Mouse (Mus musculus) hindbrain, embryonic 13.5 days (tissue): ENCODE results near the gene Acacb. TPM values are rescaled to one million over a fixed set of nuclear protein-coding genes. Genes with fewer than 3 reads are reported as not detected.

Experiments
- ATAC-seq: fragments of 200-750 bp; cut with Nextera tagmentation; 2 replicates; pipeline ENCODE4 v1.8.0; 2017; ENCODE audit warnings: moderate TSS enrichment; ENCODE audit not compliant: low FRiP score
- H3K27ac ChIP-seq: fragments of 300-500 bp; sonication (generic); 2 replicates; pipeline ENCODE4 v1.5.1; 2015; ENCODE audit warnings: inconsistent platforms, mild to moderate bottlenecking, moderate library complexity
- H3K27me3 ChIP-seq: fragments of 300-500 bp; sonication (generic); 2 replicates; pipeline ENCODE4 v1.6.1; 2015; ENCODE audit warnings: mild to moderate bottlenecking, inconsistent platforms
- H3K36me3 ChIP-seq: fragments of 300-500 bp; sonication (generic); 2 replicates; pipeline ENCODE4 v1.6.1; 2015; ENCODE audit warnings: mild to moderate bottlenecking, inconsistent platforms
- H3K4me1 ChIP-seq: fragments of 300-500 bp; sonication (generic); replicated peaks from 2 replicates; pipeline ENCODE4 v1.6.1; 2015; ENCODE audit warnings: inconsistent platforms
- H3K4me2 ChIP-seq: fragments of 300-500 bp; sonication (generic); 2 replicates; pipeline ENCODE4 v1.6.1; 2015; ENCODE audit warnings: inconsistent platforms, mild to moderate bottlenecking, moderate library complexity
- H3K4me3 ChIP-seq: fragments of 300-500 bp; sonication (generic); 2 replicates; pipeline ENCODE4 v1.5.1; 2015; ENCODE audit warnings: mild to moderate bottlenecking, inconsistent platforms
- H3K9ac ChIP-seq: fragments of 300-500 bp; sonication (generic); 2 replicates; pipeline ENCODE4 v1.6.1; 2015; ENCODE audit warnings: mild to moderate bottlenecking, inconsistent platforms
- H3K9me3 ChIP-seq: fragments of 300-500 bp; sonication (generic); 2 replicates; pipeline ENCODE4 v1.6.1; 2016; ENCODE audit warnings: inconsistent platforms
- WGBS: fragments of 180-500 bp; shearing (Covaris S2); methylation state at CpG from one replicate; pipeline ENCODE4 v1.1.7; 2015; 5-methylcytosine and 5-hydroxymethylcytosine counted together
- polyA plus RNA-seq: library from polyadenylated mRNA; unstranded; fragments of >200 nt; fragmentation: Nextera tagmentation; extraction: Ambion mirVana; gene quantifications from 2 replicates; pipeline ENCODE4 v1.2.1, GENCODE M21; 2015

Gene Acacb
- polyA plus RNA-seq, 1 experiment from 2014 or later: 1.9 TPM

GRCm38 (mm10) chr5:114299883-114300610 lies 153.7 kb downstream of the Acacb start:
- 43% methylated on average over 24 of the region's 24 CpGs for WGBS
- Histone ChIP-seq H3K4me1 (peaks cover 40% of the 10 kb centered on the region), H3K36me3 (no peaks in the 10 kb centered on the region), H3K4me3 (no peak overlapping the region), H3K4me2 (no peak overlapping the region), H3K9ac (no peak overlapping the region), H3K27me3 (peaks cover 77% of the 10 kb centered on the region), H3K27ac (no peak overlapping the region), H3K9me3 (no peaks in the 10 kb centered on the region)
- no peak for ATAC-seq

Other genes starting within 250 kb of the Acacb start
- gene Coro1c, start 237.8 kb upstream of the Acacb start, polyA plus RNA-seq: 176 and 190 TPM in 2 replicates
- 15.0 and 18.7 TPM in 2 replicates for gene Ssh1, start 152.6 kb upstream of the Acacb start, polyA plus RNA-seq
- not detected in 2 replicates for gene Dao, start 142.8 kb upstream of the Acacb start, polyA plus RNA-seq
- gene Usp30, start 81.1 kb upstream of the Acacb start, polyA plus RNA-seq: 16.2 and 16.8 TPM in 2 replicates
- 83.2 and 88.7 TPM in 2 replicates for gene Svop, start 55.0 kb upstream of the Acacb start, polyA plus RNA-seq
- gene Alkbh2, start 18.3 kb upstream of the Acacb start, polyA plus RNA-seq: 5.4 and 6.3 TPM in 2 replicates
- 10.4 and 11.1 TPM in 2 replicates for gene Ung, start 16.1 kb upstream of the Acacb start, polyA plus RNA-seq
- 1.0 and 2.9 TPM in 2 replicates for gene Foxn4, start 127.3 kb downstream of the Acacb start, polyA plus RNA-seq
- gene Myo1h, start 142.6 kb downstream of the Acacb start, polyA plus RNA-seq: 0.93 and 1.3 TPM in 2 replicates
- 77.7 and 86.5 TPM in 2 replicates for gene Kctd10, start 234.0 kb downstream of the Acacb start, polyA plus RNA-seq
- 41.4 and 41.6 TPM in 2 replicates for gene Ube3b, start 234.1 kb downstream of the Acacb start, polyA plus RNA-seq